Mouse (Mus musculus) layer of hippocampus, postnatal 25 days (tissue): ENCODE measurements at regions not wholly inside any gene's neighbourhood (a gene's known extent, or its start where the extent isn't known, plus 50 kb on each side); places are given as distances from the start of the nearest gene placed in this dataset.

Experiments
- DNase-seq, 2 experiments: peaks; one replicate each; pipeline ENCODE4 v3.0.0; 2022; ENCODE audit warnings: mixed read lengths in 2 of 2, low spot score in 1 of 2; ENCODE audit errors: extremely low spot score in 1 of 2

- DNase-seq: no peak
Measured at GRCm38 (mm10) chr15:10767535-10767934, 53.1 kb upstream of the Rai14 start.

- no peak for DNase-seq
Measured at GRCm38 (mm10) chr15:10770410-10771310, 56.2 kb upstream of the Rai14 start.

DNA sequence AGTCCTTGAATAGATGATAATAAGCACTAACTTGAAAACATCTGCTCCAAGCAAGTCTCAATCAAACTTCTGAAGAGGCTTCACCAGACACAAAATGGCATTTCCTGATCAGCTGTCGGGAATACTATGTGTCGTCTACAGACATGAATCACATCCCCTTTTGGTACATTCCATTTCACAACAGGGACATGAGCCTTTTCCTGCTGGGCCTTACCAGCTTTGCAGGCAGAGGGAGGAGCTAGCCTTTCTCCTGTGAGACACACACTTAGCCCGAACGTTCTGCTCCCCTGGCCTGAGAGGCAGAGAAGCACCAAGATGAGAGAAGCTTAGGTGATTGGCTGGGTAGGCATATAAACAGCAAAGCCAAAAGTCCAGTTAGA is 56.9 kb upstream of the Rai14 start:
- DNase-seq: no peak

DNA sequence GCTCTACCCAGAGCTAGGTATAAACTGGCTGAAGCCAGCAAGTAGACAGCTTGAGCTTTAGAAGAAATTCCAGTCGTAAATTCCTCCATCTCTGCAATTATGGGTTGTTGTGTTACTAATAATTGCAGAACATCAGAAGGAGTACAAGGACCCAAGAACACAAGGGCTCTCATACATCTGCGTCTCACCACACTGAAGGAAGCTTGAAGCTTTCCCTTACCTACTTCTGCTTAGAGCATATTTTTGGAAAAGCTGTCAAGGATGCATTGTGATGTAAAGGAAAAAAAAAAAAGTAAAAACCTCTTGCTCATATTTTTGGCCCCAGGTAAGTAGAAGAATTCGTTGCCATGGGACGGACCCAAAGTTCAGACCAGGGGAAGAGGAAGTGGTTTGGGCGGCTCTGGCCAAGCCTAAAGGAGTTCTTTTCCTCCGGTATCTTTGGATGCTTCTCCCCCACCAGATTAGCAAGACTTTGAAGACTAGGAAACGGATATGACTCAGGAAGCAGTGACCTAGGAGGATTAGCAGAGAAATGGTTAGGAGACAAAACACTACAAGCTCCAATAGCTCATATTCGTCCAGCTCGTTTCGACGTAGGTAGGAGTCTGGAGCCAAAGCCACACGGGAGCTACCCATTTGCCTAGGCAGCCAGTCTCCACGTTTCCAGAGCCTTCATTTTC is 65.7 kb upstream of the Rai14 start:
- DNase-seq: no peak

DNA sequence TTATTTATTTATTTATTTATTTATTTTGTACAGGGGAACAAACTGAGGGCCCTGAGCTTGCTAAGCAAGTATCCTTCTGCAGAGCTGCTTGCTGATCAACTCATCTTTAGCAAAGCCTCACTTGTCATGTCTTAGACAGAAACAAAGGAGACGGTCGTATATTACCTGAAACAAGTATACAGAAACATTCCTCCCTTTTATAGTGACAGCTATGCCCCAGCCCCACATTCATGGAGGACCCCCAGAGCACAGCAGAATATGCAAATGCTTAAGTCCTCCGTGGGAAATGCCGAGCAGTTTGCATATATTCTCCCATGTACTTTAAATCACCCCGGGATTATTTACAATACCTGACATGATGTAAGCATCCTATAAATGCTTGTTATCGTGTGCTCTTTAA is 74.9 kb upstream of the Rai14 start:
- DNase-seq: no peak

DNA sequence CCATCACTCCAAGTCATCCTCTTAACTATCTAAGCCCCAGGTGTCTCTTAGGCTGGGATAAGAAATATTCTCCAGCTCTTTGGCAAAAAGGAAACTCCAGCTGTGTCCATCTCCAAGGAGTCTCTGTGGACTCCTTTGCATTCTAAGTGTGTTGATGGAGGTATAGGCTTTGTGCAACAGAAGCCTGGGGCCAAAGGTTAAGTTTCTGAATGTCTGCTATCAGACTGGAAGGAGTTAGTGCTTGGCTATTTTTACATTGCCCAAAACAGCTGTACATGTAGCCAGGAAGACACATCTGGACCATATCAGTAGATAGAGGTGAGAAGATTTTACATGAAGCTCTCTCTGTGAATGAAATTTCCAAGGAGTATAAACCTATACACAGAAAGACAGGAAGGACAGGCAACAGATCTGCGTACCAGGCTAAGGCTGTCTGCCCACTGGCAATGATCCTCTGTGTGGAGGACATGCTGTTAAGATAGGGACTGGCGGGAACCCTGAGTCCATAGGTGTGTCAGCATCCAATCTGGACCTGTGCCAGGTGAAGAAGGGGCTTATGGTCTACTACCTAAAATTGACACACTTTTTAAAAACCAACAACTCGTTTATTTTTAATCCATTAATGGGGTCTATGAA is 76.6 kb upstream of the Rai14 start:
- DNase-seq: no peak

GRCm38 (mm10) chr15:10791516-10792112 is 77.2 kb upstream of the Rai14 start:
- DNase-seq: no peak

GRCm38 (mm10) chr15:10792156-10792555 is 77.7 kb upstream of the Rai14 start:
- no peak for DNase-seq

GRCm38 (mm10) chr15:10795126-10795792 is 80.8 kb upstream of the Rai14 start:
- DNase-seq: no peak

- no peak for DNase-seq
Measured at GRCm38 (mm10) chr15:10799656-10800055, 85.2 kb upstream of the Rai14 start.

- DNase-seq: no peak
Measured at GRCm38 (mm10) chr15:10814195-10814594, 99.8 kb upstream of the Rai14 start.

DNA sequence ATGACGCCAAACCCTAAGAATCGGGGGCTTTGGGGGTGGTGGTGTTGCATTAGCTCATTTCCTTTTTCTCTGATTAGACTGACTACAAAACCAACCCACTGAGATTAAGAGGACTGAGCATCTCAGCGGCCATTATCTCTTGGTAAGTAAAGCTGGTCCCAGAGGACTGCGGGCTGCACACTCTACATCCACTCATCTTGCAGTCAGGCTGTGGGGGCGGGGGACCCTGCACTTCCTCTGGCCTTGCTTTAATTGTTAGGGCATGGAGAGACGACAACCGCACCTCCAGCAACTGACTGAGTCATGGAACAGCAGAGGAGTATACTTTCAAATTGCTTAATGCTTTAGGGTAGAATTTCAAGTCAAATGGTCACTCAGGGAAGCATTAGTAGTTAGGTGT is 100.3 kb upstream of the Rai14 start:
- DNase-seq: no peak

- no peak for DNase-seq
Measured at GRCm38 (mm10) chr15:10816213-10816621, 101.8 kb upstream of the Rai14 start.

DNA sequence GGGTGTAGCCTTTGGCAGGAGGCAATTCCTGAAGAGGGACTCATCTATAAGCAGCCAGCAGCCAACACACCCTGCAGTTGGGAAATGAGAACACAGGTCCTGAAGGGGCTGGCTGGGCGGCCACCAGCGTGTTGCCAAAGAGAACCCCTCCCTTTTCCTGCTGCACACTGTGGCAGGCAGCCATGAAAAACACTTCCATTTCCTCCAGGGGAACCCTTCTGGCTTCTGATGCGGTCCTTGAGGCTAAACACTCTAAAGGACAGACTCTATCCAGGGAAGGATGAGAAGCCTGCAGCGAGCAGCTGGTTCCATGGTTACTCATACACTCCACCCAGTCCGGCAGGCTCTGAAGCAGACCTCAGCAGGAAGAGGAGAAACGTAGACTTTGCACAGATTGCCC is 103.8 kb upstream of the Rai14 start:
- no peak for DNase-seq

GRCm38 (mm10) chr15:10818706-10819105 is 104.3 kb upstream of the Rai14 start:
- DNase-seq: no peak

- DNase-seq: no peak
Measured at GRCm38 (mm10) chr15:10823933-10824332, 109.5 kb upstream of the Rai14 start.

DNA sequence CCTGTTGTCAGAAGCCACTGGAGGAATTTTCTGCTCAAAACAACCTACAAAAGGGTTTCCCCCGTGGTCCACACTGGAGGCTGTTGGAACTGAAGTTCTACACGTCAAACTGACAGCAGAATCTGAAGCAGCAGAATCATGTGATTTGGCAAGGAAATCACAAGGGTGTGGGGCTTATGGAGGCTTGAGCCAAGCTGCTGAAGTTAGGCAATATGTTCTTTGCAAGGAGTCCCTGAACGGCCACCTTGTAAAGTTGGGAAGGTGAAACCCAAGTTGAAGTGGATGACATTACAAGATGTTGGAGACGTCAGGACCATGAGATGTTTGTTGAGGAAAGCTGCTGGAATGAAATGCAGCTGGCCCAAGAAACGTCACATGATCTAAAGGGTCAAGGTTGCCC is 115.2 kb upstream of the Rai14 start:
- no peak for DNase-seq

DNA sequence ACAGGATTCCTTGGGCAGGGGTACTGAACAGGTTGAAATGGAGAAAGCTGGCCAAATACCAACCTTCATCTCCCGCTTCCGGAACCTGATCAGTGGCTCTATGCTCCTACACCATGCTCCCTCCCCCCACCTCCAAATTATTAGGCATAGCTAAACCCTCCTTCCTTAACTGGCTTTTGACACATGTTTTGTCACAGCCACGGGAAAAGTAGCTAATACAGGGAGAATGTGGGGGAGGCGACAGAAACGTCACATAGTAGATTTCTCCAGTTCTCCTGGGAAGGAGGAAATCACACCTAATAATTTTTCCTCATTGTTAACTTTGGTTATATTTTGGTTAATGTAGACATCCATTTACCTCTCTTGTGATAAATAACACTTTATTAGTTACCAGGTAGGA is 116.1 kb upstream of the Rai14 start:
- DNase-seq: no peak

GRCm38 (mm10) chr15:10831106-10831505 is 116.7 kb upstream of the Rai14 start:
- no peak for DNase-seq

GRCm38 (mm10) chr15:10832331-10832730 is 117.9 kb upstream of the Rai14 start:
- no peak for DNase-seq
